Mouse (Mus musculus) lung, adult 18-20 months (tissue): ENCODE measurements around the gene Dpp9.

Source experiments
- DNase-seq, 2 experiments: peaks; one replicate each; pipeline ENCODE4 v3.0.0; 2022; ENCODE audit warnings: mixed read lengths in 2 of 2

Gene Dpp9

GRCm38 (mm10) chr17:56175416-56175815, 43.3 kb downstream of the Dpp9 start:
- no peak for DNase-seq

GRCm38 (mm10) chr17:56173401-56174046, 45.2 kb downstream of the Dpp9 start:
- DNase-seq, result no peak

- no peak for DNase-seq
These were observed 46.8 kb downstream of the Dpp9 start for GRCm38 (mm10) chr17:56171881-56172280.

GRCm38 (mm10) chr17:56171456-56171855, 47.2 kb downstream of the Dpp9 start:
- DNase-seq, result no peak

GRCm38 (mm10) chr17:56170636-56171035, 48.1 kb downstream of the Dpp9 start:
- no peak for DNase-seq

GRCm38 (mm10) chr17:56169830-56170229, 48.9 kb downstream of the Dpp9 start:
- no peak for DNase-seq

GRCm38 (mm10) chr17:56165671-56166070, 53.0 kb downstream of the Dpp9 start:
- no peak for DNase-seq

- no peak for DNase-seq
These were observed 54.2 kb downstream of the Dpp9 start for GRCm38 (mm10) chr17:56164510-56164909.

- DNase-seq, result peak in 1 of 2 experiments; percentile 35
These were observed 55.1 kb downstream of the Dpp9 start for GRCm38 (mm10) chr17:56163523-56164102.

- peak; percentile 97 for DNase-seq
These were observed 56.4 kb downstream of the Dpp9 start, which contains the start of gene Tnfaip8l1 for GRCm38 (mm10) chr17:56162231-56162774. Gene Tnfaip8l1, plus strand, starts transcription at chr17:56162477.

GRCm38 (mm10) chr17:56159729-56160128, 59.0 kb downstream of the Dpp9 start:
- DNase-seq, result peak; percentile 37 to 61

GRCm38 (mm10) chr17:56153643-56154042, 65.1 kb downstream of the Dpp9 start:
- DNase-seq, result peak; percentile 85 to 88

- no peak for DNase-seq
These were observed 68.8 kb downstream of the Dpp9 start for GRCm38 (mm10) chr17:56149897-56150296.

GRCm38 (mm10) chr17:56148790-56149618, 69.7 kb downstream of the Dpp9 start:
- no peak for DNase-seq

GRCm38 (mm10) chr17:56148280-56148679, 70.4 kb downstream of the Dpp9 start:
- no peak for DNase-seq

GRCm38 (mm10) chr17:56147420-56147819, 71.3 kb downstream of the Dpp9 start:
- DNase-seq, result no peak

GRCm38 (mm10) chr17:56146131-56146530, 72.6 kb downstream of the Dpp9 start:
- DNase-seq, result no peak

GRCm38 (mm10) chr17:56144546-56144945, 74.2 kb downstream of the Dpp9 start:
- DNase-seq, result no peak

- no peak for DNase-seq
These were observed 76.8 kb downstream of the Dpp9 start for GRCm38 (mm10) chr17:56141702-56142605.

- no peak for DNase-seq
These were observed 78.7 kb downstream of the Dpp9 start, which contains the start of gene Sema6b for GRCm38 (mm10) chr17:56139858-56140595. Gene Sema6b, minus strand, starts transcription at chr17:56140343.

GRCm38 (mm10) chr17:56139355-56139754, 79.3 kb downstream of the Dpp9 start:
- DNase-seq, result no peak
